Mouse (Mus musculus): ENCODE measurements around the gene Fnbp4.

Gene Fnbp4

DNA sequence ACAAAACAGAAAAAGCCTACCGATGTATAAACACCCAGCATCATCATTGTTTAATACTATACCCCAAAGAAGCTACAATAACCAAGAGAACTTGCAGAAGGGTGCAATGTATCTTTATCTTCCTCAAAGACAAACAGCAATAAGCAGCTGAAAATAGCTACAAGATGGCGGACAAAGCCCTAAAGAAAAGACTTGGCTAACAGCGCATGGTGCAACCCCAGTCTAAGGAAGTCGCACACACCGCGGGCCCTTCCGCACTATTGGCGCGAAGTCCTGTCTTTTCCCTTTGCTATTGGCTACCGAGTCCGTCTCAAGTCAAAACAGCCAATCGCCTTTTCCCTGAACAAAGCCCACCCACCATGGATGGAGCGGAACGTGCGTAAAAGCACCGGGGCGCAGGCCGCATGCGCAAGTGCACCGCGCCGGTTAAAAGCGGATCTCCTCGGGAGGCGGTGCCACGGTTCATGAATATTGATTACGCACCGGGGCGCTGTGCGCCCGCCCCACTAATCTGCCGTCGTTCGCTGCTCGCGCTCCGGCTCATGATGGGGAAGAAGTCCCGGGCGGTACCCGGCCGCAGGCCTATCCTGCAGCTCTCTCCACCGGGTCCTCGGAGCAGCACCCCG lies at the start of gene Fnbp4:
Gene Fnbp4, plus strand, starts transcription at position 318 of the 626 bp plus-strand sequence.
- in situ Hi-C loops (cut with MboI, MseI) = loop anchor here (25.0 kb wide), 1 partner anchor 1667 kb away; the partner anchor contains the start of gene Mapk8ip1

GRCm38 (mm10) chr2:90700943-90701342 lies 44.2 kb upstream of the Fnbp4 start:
- in situ Hi-C loops (cut with MboI, MseI) = no loop called here

DNA sequence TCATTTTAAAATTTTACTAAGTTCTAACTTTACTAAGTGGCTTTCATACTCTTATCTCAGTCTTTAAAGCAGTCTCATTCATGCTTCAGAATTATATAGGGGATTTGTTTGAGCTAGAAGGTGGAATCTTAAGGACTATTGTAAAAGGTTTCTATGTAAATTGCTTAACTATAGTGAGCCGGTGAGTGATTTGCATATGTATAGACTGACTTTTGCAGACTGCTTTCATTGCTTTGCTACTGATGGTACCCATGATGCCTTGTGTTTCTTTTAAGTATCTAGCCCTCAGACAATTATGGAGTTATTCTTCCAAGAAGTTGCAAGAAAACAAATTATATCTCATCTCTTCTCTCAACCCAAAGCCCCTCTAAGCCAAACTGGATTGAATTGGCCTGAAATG lies 36.6 kb upstream of the Fnbp4 start:
- in situ Hi-C loops (cut with MboI, MseI) = no loop called here

DNA sequence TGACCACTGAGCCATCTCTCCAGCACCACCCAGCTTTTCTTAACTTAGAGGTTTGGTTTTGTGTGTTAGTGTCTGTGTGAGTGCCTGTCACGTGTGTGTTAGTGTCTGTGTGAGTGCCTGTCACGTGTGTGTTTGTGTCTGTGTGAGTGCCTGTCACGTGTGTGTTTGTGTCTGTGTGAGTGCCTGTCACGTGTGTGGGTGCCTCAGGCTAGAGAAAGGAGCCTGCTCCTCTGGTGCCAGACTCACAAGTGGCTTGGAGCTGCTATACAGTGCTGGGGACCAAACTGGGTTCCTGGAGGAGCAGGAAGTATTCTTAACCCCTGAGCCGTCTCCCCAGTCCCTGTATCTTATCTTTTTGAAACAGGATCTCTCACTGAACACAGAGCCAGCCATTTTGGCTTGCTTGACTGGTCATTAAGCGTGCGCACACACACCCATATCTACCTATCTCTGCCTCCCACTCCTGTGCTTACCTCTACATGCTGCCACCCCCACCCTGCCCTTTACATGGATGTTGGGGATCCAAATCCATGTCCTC lies 29.5 kb upstream of the Fnbp4 start:
- in situ Hi-C loops (cut with MboI, MseI) = loop anchor here (5.0 kb wide), 1 partner anchor 57 kb away; no protein-coding TSS in a partner anchor

DNA sequence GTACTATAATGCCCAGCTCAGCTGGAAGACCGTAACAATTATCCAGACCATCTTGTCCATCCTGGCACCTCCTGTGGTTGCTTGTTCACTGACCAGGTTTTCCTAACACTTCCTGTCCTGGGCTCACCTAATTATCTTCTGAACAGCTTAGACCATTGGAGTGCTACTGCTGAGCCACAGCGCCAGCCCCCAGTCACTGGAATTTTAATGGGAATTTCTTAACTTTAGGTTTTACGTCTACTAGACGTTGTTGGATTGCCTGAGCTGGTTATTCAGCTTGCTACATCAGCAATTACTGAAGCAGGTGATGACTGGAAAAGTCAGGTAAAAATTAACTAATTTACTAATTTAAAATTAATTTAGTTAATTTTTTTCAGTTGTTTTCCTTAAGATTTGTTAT lies 27.8 kb upstream of the Fnbp4 start:
- in situ Hi-C loops (cut with MboI, MseI) = loop anchor here (5.0 kb wide), 1 partner anchor 55 kb away; no protein-coding TSS in a partner anchor

DNA sequence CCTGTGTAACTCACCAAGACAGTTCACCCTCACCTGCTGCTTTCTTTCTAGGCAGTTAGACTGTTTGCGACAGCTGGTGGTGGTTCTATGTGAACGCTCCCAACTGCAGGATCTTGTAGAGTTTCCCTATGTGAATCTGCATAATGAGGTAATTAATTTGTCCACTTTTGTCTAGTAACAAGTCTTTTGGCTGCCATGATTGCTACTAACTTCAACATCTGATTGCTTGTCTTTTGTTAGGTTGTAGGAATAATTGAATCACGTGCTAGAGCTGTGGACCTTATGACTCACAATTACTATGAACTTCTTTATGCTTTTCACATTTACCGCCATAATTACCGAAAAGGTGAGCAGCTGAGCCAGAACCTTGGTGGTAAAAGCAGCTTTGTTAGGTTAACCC lies 27.2 kb upstream of the Fnbp4 start:
- in situ Hi-C loops (cut with MboI, MseI) = loop anchor here (5.0 kb wide), 1 partner anchor 54 kb away; no protein-coding TSS in a partner anchor

DNA sequence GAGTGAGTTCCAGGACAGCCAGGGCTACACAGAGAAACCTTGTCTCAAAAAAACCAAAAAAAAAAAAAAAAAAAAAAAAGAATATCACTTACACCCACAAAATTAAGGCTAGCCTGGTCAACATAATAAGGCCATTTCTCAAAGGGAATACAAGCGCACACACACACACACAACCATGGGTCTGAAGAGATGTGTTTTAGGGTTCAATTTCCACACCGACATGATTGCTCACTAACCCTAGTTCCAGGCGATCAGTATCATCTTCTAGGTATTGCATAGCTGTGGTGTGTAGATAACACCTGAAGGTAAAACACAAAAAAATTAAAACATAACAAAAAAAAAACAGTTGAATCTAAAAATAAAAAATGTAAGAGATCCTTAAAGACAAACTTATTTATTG lies 18.4 kb upstream of the Fnbp4 start:
- in situ Hi-C loops (cut with MboI, MseI) = loop anchor here (25.0 kb wide), 1 partner anchor 1685 kb away; the partner anchor contains the start of gene Mapk8ip1

GRCm38 (mm10) chr2:90735326-90735725 lies 9.8 kb upstream of the Fnbp4 start:
- in situ Hi-C loops (cut with MboI, MseI) = loop anchor here (25.0 kb wide), 1 partner anchor 1677 kb away; the partner anchor contains the start of gene Mapk8ip1

DNA sequence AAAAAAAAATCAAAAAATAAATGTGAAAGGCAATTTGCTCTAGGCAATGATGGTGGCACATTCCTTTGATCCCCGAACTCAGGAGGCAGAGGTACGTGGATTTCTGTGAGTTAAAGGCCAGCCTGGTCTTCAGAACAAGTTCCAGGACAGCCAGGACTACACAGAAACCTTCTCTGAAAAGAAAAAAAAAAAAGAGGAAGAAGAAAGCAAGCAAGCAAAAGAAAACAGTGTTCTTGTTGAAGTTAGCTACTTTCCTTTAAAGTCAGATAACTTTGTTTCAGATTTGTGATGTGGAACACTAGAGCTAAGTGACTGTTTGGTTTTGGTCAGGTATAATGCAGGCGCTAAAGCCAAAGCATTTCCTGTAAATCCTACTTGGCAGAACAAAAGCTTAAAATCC lies 6.4 kb upstream of the Fnbp4 start:
- in situ Hi-C loops (cut with MboI, MseI) = loop anchor here (25.0 kb wide), 1 partner anchor 1674 kb away; the partner anchor contains the start of gene Mapk8ip1

DNA sequence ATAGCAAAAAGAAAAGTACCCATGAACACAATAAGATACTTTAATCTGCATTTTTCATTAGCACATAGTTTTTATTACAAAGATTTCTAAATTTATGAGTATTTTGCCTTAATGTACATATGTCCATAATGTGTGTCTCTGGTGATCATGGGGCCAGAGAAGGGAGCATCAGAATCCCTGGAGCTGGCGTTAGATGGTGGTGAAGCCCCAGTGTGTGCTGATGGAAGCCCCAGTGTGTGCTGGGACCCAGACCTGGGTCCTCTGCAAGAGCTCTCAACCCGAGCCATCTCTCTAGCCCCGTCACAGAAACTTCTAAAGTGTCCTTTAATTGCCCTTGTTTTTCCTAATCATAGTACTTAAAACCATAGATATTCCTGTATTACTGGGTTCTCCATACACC lies 5.8 kb upstream of the Fnbp4 start:
- in situ Hi-C loops (cut with MboI, MseI) = loop anchor here (25.0 kb wide), 1 partner anchor 1673 kb away; the partner anchor contains the start of gene Mapk8ip1

- in situ Hi-C loops (cut with MboI, MseI) = loop anchor here (25.0 kb wide), 1 partner anchor 1672 kb away; the partner anchor contains the start of gene Mapk8ip1
These were observed 5.2 kb upstream of the Fnbp4 start for GRCm38 (mm10) chr2:90739921-90740320.

- in situ Hi-C loops (cut with MboI, MseI) = loop anchor here (25.0 kb wide), 1 partner anchor 1668 kb away; the partner anchor contains the start of gene Mapk8ip1
These were observed 701 bp upstream of the Fnbp4 start for GRCm38 (mm10) chr2:90744285-90745052.

GRCm38 (mm10) chr2:90745740-90746537 lies 769 bp downstream of the Fnbp4 start:
- in situ Hi-C loops (cut with MboI, MseI) = loop anchor here (25.0 kb wide), 1 partner anchor 1666 kb away; the partner anchor contains the start of gene Mapk8ip1

- in situ Hi-C loops (cut with MboI, MseI) = loop anchor here (25.0 kb wide), 1 partner anchor 1666 kb away; the partner anchor contains the start of gene Mapk8ip1
These were observed 1.3 kb downstream of the Fnbp4 start for GRCm38 (mm10) chr2:90746538-90746865.

DNA sequence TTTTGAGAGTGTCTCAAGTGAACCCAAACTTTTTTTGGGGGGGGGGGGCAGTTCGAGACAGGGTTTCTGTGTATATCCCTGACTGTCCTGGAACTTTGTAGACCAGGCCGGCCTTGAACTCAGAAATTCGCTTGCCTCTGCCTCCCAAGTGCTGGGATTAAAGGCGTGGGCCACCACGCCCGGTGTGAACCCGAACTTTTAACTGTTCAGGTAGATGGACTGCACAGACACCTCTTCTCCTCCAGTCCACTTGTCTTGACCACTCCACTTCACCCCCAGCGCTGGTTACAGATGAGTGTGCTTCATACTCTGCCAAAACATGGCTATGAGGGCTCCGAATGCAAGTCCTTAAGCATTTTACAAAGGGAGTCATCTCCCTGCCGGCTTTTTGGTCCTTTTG lies 2.0 kb downstream of the Fnbp4 start:
- in situ Hi-C loops (cut with MboI, MseI) = loop anchor here (25.0 kb wide), 1 partner anchor 1665 kb away; the partner anchor contains the start of gene Mapk8ip1

GRCm38 (mm10) chr2:90749676-90750459 lies 4.7 kb downstream of the Fnbp4 start:
- in situ Hi-C loops (cut with MboI, MseI) = loop anchor here (25.0 kb wide), 2 partner anchors 837 to 1662 kb away; partner anchors contain the start of gene Mapk8ip1

DNA sequence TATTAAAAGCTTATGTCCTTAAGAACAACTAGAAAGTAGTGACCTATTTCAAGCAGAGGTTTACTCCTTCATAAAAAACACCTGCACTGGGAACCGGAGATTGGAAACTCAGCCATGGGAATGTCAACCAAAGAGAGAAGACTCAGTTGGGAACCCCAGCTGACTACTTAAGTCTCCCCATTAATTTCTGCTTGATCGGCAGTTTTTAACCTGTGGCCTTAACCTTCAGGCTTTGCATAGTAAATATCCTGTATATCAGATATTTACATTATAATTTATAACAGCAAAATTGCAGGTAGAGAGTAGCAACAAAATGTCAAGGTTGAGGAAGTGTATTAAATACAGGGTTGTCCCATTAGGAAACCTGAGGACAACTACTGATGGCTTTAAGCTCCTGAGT lies 8.4 kb downstream of the Fnbp4 start:
- in situ Hi-C loops (cut with MboI, MseI) = loop anchor here (25.0 kb wide), 1 partner anchor 834 kb away; no protein-coding TSS in a partner anchor

DNA sequence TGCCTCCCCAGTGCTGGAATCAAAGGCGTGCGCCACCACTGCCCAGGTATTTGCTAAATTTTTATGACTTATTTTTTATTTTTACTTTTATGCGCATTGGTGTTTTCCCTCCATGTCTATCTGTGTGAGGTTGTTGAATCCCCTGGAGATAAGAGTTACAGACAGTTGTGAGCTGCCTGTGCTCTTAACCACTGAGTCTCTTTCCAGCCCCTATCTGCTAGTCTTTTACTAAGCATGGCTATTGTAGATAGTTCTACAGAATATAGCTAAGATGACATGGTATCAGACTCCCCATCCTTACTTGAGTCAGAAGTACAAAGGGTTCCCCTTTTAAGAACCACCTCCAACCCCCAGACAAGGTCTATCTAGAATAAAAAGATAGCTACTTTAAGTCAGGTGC lies 9.0 kb downstream of the Fnbp4 start:
- in situ Hi-C loops (cut with MboI, MseI) = loop anchor here (25.0 kb wide), 1 partner anchor 833 kb away; no protein-coding TSS in a partner anchor

- in situ Hi-C loops (cut with MboI, MseI) = loop anchor here (25.0 kb wide), 1 partner anchor 822 kb away; no protein-coding TSS in a partner anchor
These were observed 20.0 kb downstream of the Fnbp4 start for GRCm38 (mm10) chr2:90765123-90765522.

- in situ Hi-C loops (cut with MboI, MseI) = no loop called here
These were observed 36.2 kb downstream of the Fnbp4 start for GRCm38 (mm10) chr2:90781323-90781722.

Data from T-helper 2 cell (primary cell).